Mouse (Mus musculus): Measurements from ENCODE around the gene Rab11fip4. TPM values are rescaled to one million over a fixed set of nuclear protein-coding genes. Genes with fewer than 3 reads are reported as not detected.

Gene Rab11fip4
- polyA plus RNA-seq, 1 experiment from 2014 or later, result 25.6 TPM

- H3K36me3 ChIP-seq (replicated peaks), result no peaks in the 10 kb centered on the region
- H3K4me2 ChIP-seq, result peak overlapping the region; percentile 97
- WGBS, result under 1% methylated on average over 103 of the region's 106 CpGs
- peak overlapping the region; percentile 61 for H3K9ac ChIP-seq
- H3K27me3 ChIP-seq, result peaks cover 61% of the 10 kb centered on the region
- no peak overlapping the region for H3K27ac ChIP-seq
- peaks cover 24% of the 10 kb centered on the region for H3K4me1 ChIP-seq
- peak overlapping the region; percentile 59 for H3K4me3 ChIP-seq (replicated peaks)
- ATAC-seq (ENCODE audit: low FRiP score), result peak; percentile 79
- H3K9me3 ChIP-seq, result no peaks in the 10 kb centered on the region
These were observed 120.1 kb downstream of the Rab11fip4 start for GRCm38 (mm10) chr11:79710868-79711765.

- no peaks in the 10 kb centered on the region for H3K9me3 ChIP-seq
- peaks cover 27% of the 10 kb centered on the region for H3K4me1 ChIP-seq
- H3K9ac ChIP-seq, result peak overlapping the region; percentile 61
- peak overlapping the region; percentile 97 for H3K4me2 ChIP-seq
- H3K27ac ChIP-seq, result no peak overlapping the region
- no peaks in the 10 kb centered on the region for H3K36me3 ChIP-seq (replicated peaks)
- peak; percentile 5; the same call in 1 of the 2 replicates for ATAC-seq (ENCODE audit: low FRiP score)
- peak overlapping the region; percentile 59 for H3K4me3 ChIP-seq (replicated peaks)
- WGBS, result 3% methylated on average over 46 of the region's 46 CpGs
- H3K27me3 ChIP-seq, result peaks cover 61% of the 10 kb centered on the region
These were observed 120.9 kb downstream of the Rab11fip4 start for GRCm38 (mm10) chr11:79711766-79712369.

- Histone ChIP-seq H3K27ac (no peak overlapping the region), H3K4me2 (no peak overlapping the region), H3K4me3 (replicated peaks) (no peak overlapping the region), H3K9me3 (no peaks in the 10 kb centered on the region), H3K4me1 (peaks cover 36% of the 10 kb centered on the region), H3K36me3 (replicated peaks) (no peaks in the 10 kb centered on the region), H3K27me3 (peaks cover 61% of the 10 kb centered on the region), H3K9ac (no peak overlapping the region)
- 67% methylated on average over 6 of the region's 6 CpGs for WGBS
- no peak for ATAC-seq (ENCODE audit: low FRiP score)
These were observed 122.2 kb downstream of the Rab11fip4 start for GRCm38 (mm10) chr11:79713184-79713583.

- H3K36me3 ChIP-seq (replicated peaks), result no peaks in the 10 kb centered on the region
- H3K9me3 ChIP-seq, result no peaks in the 10 kb centered on the region
- H3K9ac ChIP-seq, result no peak overlapping the region
- 71% methylated on average over 4 of the region's 4 CpGs for whole genome bisulfite sequencing
- H3K27ac ChIP-seq, result no peak overlapping the region
- H3K4me2 ChIP-seq, result no peak overlapping the region
- peaks cover 56% of the 10 kb centered on the region for H3K27me3 ChIP-seq
- peaks cover 38% of the 10 kb centered on the region for H3K4me1 ChIP-seq
- no peak for ATAC-seq (ENCODE audit: low FRiP score)
- H3K4me3 ChIP-seq (replicated peaks), result no peak overlapping the region
These were observed 122.7 kb downstream of the Rab11fip4 start for GRCm38 (mm10) chr11:79713678-79714077.

- ATAC-seq (ENCODE audit: low FRiP score), result no peak
- no peak overlapping the region for H3K27ac ChIP-seq
- H3K9ac ChIP-seq, result no peak overlapping the region
- H3K4me1 ChIP-seq, result peaks cover 39% of the 10 kb centered on the region
- no peak overlapping the region for H3K4me3 ChIP-seq (replicated peaks)
- H3K4me2 ChIP-seq, result no peak overlapping the region
- H3K9me3 ChIP-seq, result no peaks in the 10 kb centered on the region
- no peaks in the 10 kb centered on the region for H3K36me3 ChIP-seq (replicated peaks)
- WGBS, result 74% methylated on average over 13 of the region's 13 CpGs
- H3K27me3 ChIP-seq, result peaks cover 50% of the 10 kb centered on the region
These were observed 123.2 kb downstream of the Rab11fip4 start for GRCm38 (mm10) chr11:79714082-79714742.

GRCm38 (mm10) chr11:79714743-79715110 lies 123.7 kb downstream of the Rab11fip4 start:
- Histone ChIP-seq H3K9me3 (no peaks in the 10 kb centered on the region), H3K27me3 (peaks cover 47% of the 10 kb centered on the region)

GRCm38 (mm10) chr11:79715316-79715715 lies 124.3 kb downstream of the Rab11fip4 start:
- Histone ChIP-seq H3K27ac (no peak overlapping the region), H3K27me3 (peaks cover 41% of the 10 kb centered on the region), H3K9ac (no peak overlapping the region), H3K9me3 (no peaks in the 10 kb centered on the region), H3K36me3 (replicated peaks) (no peaks in the 10 kb centered on the region), H3K4me2 (no peak overlapping the region), H3K4me3 (replicated peaks) (no peak overlapping the region), H3K4me1 (peaks cover 32% of the 10 kb centered on the region)
- ATAC-seq (ENCODE audit: low FRiP score), result no peak
- WGBS, result 83% methylated on average over 8 of the region's 8 CpGs

More at GRCm38 (mm10) chr11:79714743-79715110, 123.7 kb downstream of the Rab11fip4 start:
- WGBS, result 89% methylated on average over 6 of the region's 6 CpGs
- Histone ChIP-seq H3K4me1 (peaks cover 38% of the 10 kb centered on the region), H3K27ac (no peak overlapping the region), H3K36me3 (replicated peaks) (no peaks in the 10 kb centered on the region), H3K4me3 (replicated peaks) (no peak overlapping the region), H3K4me2 (no peak overlapping the region), H3K9ac (no peak overlapping the region)
- ATAC-seq (ENCODE audit: low FRiP score), result no peak

GRCm38 (mm10) chr11:79715733-79716452 lies 124.9 kb downstream of the Rab11fip4 start:
- Histone ChIP-seq H3K4me2 (no peak overlapping the region), H3K4me1 (peaks cover 33% of the 10 kb centered on the region), H3K27ac (no peak overlapping the region), H3K36me3 (replicated peaks) (no peaks in the 10 kb centered on the region), H3K9me3 (no peaks in the 10 kb centered on the region), H3K4me3 (replicated peaks) (no peak overlapping the region), H3K9ac (no peak overlapping the region), H3K27me3 (peaks cover 37% of the 10 kb centered on the region)
- 83% methylated on average over 6 of the region's 6 CpGs for WGBS
- ATAC-seq (ENCODE audit: low FRiP score), result no peak

GRCm38 (mm10) chr11:79716453-79716749 lies 125.4 kb downstream of the Rab11fip4 start:
- Histone ChIP-seq H3K27me3 (peaks cover 35% of the 10 kb centered on the region), H3K4me2 (no peak overlapping the region), H3K4me3 (replicated peaks) (no peak overlapping the region), H3K9ac (no peak overlapping the region), H3K4me1 (peaks cover 29% of the 10 kb centered on the region), H3K36me3 (replicated peaks) (no peaks in the 10 kb centered on the region), H3K27ac (no peak overlapping the region), H3K9me3 (no peaks in the 10 kb centered on the region)
- ATAC-seq (ENCODE audit: low FRiP score), result no peak
- WGBS, result 75% methylated on average over 2 of the region's 2 CpGs

GRCm38 (mm10) chr11:79717271-79717670 lies 126.3 kb downstream of the Rab11fip4 start:
- Histone ChIP-seq H3K9me3 (no peaks in the 10 kb centered on the region), H3K27ac (no peak overlapping the region), H3K4me2 (no peak overlapping the region), H3K9ac (no peak overlapping the region), H3K4me3 (replicated peaks) (no peak overlapping the region), H3K4me1 (peaks cover 20% of the 10 kb centered on the region), H3K36me3 (replicated peaks) (no peaks in the 10 kb centered on the region), H3K27me3 (peaks cover 26% of the 10 kb centered on the region)
- ATAC-seq (ENCODE audit: low FRiP score), result no peak
- WGBS, result 75% methylated on average over 3 of the region's 3 CpGs

- Histone ChIP-seq H3K27ac (no peak overlapping the region), H3K36me3 (replicated peaks) (no peaks in the 10 kb centered on the region), H3K4me1 (peaks cover 20% of the 10 kb centered on the region), H3K9me3 (no peaks in the 10 kb centered on the region), H3K4me3 (replicated peaks) (no peak overlapping the region), H3K27me3 (peaks cover 21% of the 10 kb centered on the region), H3K9ac (no peak overlapping the region), H3K4me2 (no peak overlapping the region)
- no peak for ATAC-seq (ENCODE audit: low FRiP score)
- WGBS, result 79% methylated on average over 7 of the region's 7 CpGs
These were observed 126.8 kb downstream of the Rab11fip4 start for GRCm38 (mm10) chr11:79717801-79718200.

- no peak for ATAC-seq (ENCODE audit: low FRiP score)
These were observed 127.2 kb downstream of the Rab11fip4 start for GRCm38 (mm10) chr11:79718202-79718601.

More at GRCm38 (mm10) chr11:79718202-79718601, 127.2 kb downstream of the Rab11fip4 start:
- H3K27ac ChIP-seq, result no peak overlapping the region
- no peaks in the 10 kb centered on the region for H3K36me3 ChIP-seq (replicated peaks)
- peaks cover 20% of the 10 kb centered on the region for H3K4me1 ChIP-seq
- 51% methylated on average over 6 of the region's 6 CpGs for WGBS
- H3K9me3 ChIP-seq, result no peaks in the 10 kb centered on the region
- H3K27me3 ChIP-seq, result peaks cover 17% of the 10 kb centered on the region
- no peak overlapping the region for H3K4me3 ChIP-seq (replicated peaks)
- H3K4me2 ChIP-seq, result no peak overlapping the region
- H3K9ac ChIP-seq, result no peak overlapping the region

All from forebrain, embryonic 12.5 days (tissue).